Mouse (Mus musculus) cerebellum, adult 18-20 months (tissue): ENCODE data around the gene Nfic.
A peak's percentile ranks its signal among the peaks of the same experiment; 100 is the strongest.

ENCODE experiments used
- DNase-seq, 2 experiments: peaks; one replicate each; pipeline ENCODE4 v3.0.0; 2021

The Nfic gene

GRCm38 (mm10) chr10:81355533-81355932, 99.9 kb downstream of the Nfic start:
- no peak for DNase-seq

GRCm38 (mm10) chr10:81354738-81355477, 100.5 kb downstream of the Nfic start:
- no peak for DNase-seq

DNA sequence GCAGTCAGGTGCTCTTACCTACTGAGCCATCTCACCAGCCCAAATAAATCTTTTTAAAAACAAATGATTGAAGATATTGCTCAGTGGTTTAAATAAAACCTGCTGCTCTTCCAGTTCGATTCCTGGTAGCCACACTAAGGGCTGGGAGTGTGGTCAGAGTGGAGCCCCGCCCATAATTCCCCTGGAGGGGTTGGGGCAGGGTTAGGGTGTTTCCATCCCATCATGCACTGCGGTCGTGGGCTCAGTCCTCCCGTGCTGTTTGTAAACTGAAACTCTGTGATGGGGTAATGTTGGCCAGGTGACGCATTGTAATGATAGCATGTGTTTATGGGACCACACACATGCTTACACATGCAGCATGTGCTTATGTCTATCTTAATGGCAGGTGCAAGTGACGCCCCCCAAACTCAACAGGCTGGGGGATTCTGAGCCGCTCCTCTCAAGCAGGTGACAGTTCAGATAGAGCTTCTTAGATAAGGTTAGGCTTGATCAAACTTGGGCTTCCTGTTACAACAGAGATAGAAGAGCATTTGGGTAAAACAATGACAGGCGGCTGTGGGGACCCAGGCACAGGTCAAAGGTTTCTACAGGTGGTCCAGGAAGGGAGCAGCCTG, 103.7 kb downstream of the Nfic start:
- DNase-seq: no peak

DNA sequence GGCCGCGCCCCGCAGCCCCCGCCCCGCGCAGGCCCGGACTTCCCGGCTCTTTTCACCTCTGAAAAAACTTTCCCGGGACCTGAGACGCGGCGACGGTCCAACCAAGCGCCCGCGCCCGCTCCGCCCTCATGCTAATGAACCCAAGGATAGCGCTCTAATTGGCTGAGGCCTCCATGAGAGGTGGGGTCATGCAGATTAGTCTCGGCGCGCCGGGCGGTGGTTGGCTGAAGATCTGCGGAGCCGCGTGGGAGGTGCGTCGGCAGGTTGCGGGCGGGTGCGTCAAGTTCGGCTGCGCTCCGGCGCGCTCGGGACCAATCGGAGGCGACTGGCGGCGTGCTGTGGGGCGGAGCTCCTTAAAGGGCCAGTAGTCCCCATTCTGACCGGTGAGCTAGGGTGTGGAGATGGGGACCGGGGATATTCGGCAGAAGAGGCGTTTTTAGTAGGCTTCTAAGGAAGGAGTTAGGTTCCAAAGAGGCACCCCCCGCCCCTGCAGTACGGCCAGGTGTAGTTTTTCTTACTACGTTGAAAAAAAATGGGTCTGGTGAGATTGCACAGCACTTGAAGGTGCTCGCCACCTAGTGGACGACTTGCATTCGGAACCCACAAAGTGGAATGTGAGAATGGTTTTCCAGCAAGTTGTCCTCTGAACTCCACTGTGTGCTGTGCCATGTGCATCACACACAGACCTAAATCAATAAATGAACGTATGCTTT, 104.9 kb downstream of the Nfic start, which contains the start of gene Hmg20b:
Gene Hmg20b, minus strand, starts transcription at position 130 of the 713 bp plus-strand sequence.
- peak; percentile 99 to 100 for DNase-seq

DNA sequence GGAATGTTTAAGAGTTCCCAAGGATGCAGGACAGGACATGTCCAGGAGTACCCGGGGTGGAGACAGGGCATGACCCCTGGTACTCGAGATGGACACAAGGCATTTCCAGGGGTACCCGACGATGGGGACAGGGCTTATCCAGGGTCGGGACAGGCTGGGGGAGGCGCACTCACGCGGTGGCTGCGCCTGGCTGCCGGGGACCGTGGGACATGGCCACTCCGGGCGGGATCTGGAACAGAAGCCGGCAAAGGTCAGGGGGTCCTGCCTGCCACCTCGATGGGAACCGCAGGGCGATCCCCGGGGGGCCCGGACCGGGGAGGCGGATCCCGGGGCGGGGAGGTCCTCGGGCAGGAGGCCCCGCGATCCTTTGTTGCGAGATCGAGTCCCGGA, 105.5 kb downstream of the Nfic start:
- no peak for DNase-seq

GRCm38 (mm10) chr10:81349146-81349545, 106.3 kb downstream of the Nfic start:
- no peak for DNase-seq

- DNase-seq: no peak
These were observed 108.9 kb downstream of the Nfic start for GRCm38 (mm10) chr10:81346453-81347067.
